Mouse (Mus musculus) lung, postnatal 0 days (tissue): ENCODE measurements at regions not wholly inside any gene's neighbourhood (a gene's known extent, or its start where the extent isn't known, plus 50 kb on each side); places are given as distances from the start of the nearest gene placed in this dataset.

Experiments
- CTCF ChIP-seq: IDR thresholded peaks from 2 replicates; pipeline ENCODE4 v1.5.1; 2016; ENCODE audit warnings: antibody characterized with exemption, mild to moderate bottlenecking
- EP300 ChIP-seq: IDR thresholded peaks from 2 replicates; pipeline ENCODE4 v1.6.1; 2016; ENCODE audit warnings: antibody characterized with exemption, mild to moderate bottlenecking, control low read depth

DNA sequence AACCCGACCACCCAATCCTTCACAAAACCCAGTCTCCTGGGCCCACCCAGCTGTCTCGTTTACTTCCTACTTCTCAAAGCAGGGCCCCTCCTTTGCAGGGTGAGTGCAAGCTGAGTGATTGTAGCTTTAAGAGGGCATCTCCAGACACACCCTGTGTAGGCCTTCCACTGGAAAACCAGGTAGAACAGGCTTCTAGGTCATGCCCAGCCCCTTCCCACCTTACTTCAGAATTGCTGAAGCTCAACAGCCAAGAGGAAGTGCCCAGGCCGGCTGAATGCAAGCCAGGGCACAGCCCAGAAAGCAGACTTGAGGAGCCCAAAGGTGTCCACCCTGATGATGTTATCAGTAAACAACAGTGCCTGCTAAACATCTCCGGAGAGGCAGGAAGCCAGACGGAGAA lies 120.2 kb downstream of the Fam168b start:
- TF ChIP-seq CTCF (no peak), EP300 (no peak)
